Mouse (Mus musculus): Measurements from ENCODE around the gene Atp6v0d1.

The Atp6v0d1 gene

DNA sequence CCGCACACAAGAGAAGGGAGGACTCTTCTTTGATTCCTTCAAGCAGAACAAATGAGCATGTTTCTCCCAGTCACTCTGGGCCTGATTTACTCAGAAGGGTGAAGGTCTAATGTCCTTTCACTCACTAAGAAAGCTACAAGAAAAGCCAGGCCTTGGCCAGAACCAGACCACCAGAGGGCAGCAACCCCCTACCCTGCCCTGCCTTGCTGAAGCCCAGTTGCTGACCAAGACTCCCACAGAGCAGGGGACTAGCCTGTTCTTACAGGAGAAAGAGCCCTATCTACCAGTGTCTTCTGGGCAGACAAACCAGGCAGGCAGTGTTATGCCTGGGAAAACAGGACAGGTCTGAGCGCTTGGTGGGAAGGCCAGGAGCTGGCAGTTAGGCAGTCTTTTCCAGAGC lies 81.5 kb downstream of the Atp6v0d1 start:
- Histone ChIP-seq H3K36me3 (ENCODE audit: control insufficient read depth, insufficient read depth, low read length, poor library complexity, severe bottlenecking) (no peaks in the 10 kb centered on the region), H3K27me3 (ENCODE audit: control insufficient read depth, insufficient read depth, low read length, poor library complexity, severe bottlenecking) (no peaks in the 10 kb centered on the region)
- peak; percentile 50 for DNase-seq (ENCODE audit: low read depth, low spot score)

- no peak for DNase-seq (ENCODE audit: low read depth, low spot score)
- no peaks in the 10 kb centered on the region for H3K36me3 ChIP-seq (ENCODE audit: control insufficient read depth, insufficient read depth, low read length, poor library complexity, severe bottlenecking)
- no peaks in the 10 kb centered on the region for H3K27me3 ChIP-seq (ENCODE audit: control insufficient read depth, insufficient read depth, low read length, poor library complexity, severe bottlenecking)
Observed at GRCm38 (mm10) chr8:105484030-105484368, 81.8 kb downstream of the Atp6v0d1 start.

GRCm38 (mm10) chr8:105483212-105484029 lies 82.4 kb downstream of the Atp6v0d1 start:
- no peak for DNase-seq (ENCODE audit: low read depth, low spot score)
- H3K36me3 ChIP-seq (ENCODE audit: control insufficient read depth, insufficient read depth, low read length, poor library complexity, severe bottlenecking): no peaks in the 10 kb centered on the region

GRCm38 (mm10) chr8:105482123-105482522 lies 83.7 kb downstream of the Atp6v0d1 start:
- DNase-seq (ENCODE audit: low read depth, low spot score): no peak
- H3K36me3 ChIP-seq (ENCODE audit: control insufficient read depth, insufficient read depth, low read length, poor library complexity, severe bottlenecking): no peaks in the 10 kb centered on the region

More at GRCm38 (mm10) chr8:105483212-105484029, 82.4 kb downstream of the Atp6v0d1 start:
- H3K27me3 ChIP-seq (ENCODE audit: control insufficient read depth, insufficient read depth, low read length, poor library complexity, severe bottlenecking): no peaks in the 10 kb centered on the region

GRCm38 (mm10) chr8:105481453-105481852 lies 84.4 kb downstream of the Atp6v0d1 start:
- Histone ChIP-seq H3K36me3 (ENCODE audit: control insufficient read depth, insufficient read depth, low read length, poor library complexity, severe bottlenecking) (no peaks in the 10 kb centered on the region), H3K27me3 (ENCODE audit: control insufficient read depth, insufficient read depth, low read length, poor library complexity, severe bottlenecking) (no peaks in the 10 kb centered on the region)
- DNase-seq (ENCODE audit: low read depth, low spot score): peak; percentile 52

More at GRCm38 (mm10) chr8:105482123-105482522, 83.7 kb downstream of the Atp6v0d1 start:
- H3K27me3 ChIP-seq (ENCODE audit: control insufficient read depth, insufficient read depth, low read length, poor library complexity, severe bottlenecking): no peaks in the 10 kb centered on the region

GRCm38 (mm10) chr8:105481013-105481412 lies 84.8 kb downstream of the Atp6v0d1 start:
- no peaks in the 10 kb centered on the region for H3K27me3 ChIP-seq (ENCODE audit: control insufficient read depth, insufficient read depth, low read length, poor library complexity, severe bottlenecking)
- DNase-seq (ENCODE audit: low read depth, low spot score): no peak

GRCm38 (mm10) chr8:105477792-105478191 lies 88.1 kb downstream of the Atp6v0d1 start:
- Histone ChIP-seq H3K27me3 (ENCODE audit: control insufficient read depth, insufficient read depth, low read length, poor library complexity, severe bottlenecking) (no peaks in the 10 kb centered on the region), H3K36me3 (ENCODE audit: control insufficient read depth, insufficient read depth, low read length, poor library complexity, severe bottlenecking) (no peaks in the 10 kb centered on the region)
- no peak for DNase-seq (ENCODE audit: low read depth, low spot score)

More at GRCm38 (mm10) chr8:105481013-105481412, 84.8 kb downstream of the Atp6v0d1 start:
- no peaks in the 10 kb centered on the region for H3K36me3 ChIP-seq (ENCODE audit: control insufficient read depth, insufficient read depth, low read length, poor library complexity, severe bottlenecking)

DNA sequence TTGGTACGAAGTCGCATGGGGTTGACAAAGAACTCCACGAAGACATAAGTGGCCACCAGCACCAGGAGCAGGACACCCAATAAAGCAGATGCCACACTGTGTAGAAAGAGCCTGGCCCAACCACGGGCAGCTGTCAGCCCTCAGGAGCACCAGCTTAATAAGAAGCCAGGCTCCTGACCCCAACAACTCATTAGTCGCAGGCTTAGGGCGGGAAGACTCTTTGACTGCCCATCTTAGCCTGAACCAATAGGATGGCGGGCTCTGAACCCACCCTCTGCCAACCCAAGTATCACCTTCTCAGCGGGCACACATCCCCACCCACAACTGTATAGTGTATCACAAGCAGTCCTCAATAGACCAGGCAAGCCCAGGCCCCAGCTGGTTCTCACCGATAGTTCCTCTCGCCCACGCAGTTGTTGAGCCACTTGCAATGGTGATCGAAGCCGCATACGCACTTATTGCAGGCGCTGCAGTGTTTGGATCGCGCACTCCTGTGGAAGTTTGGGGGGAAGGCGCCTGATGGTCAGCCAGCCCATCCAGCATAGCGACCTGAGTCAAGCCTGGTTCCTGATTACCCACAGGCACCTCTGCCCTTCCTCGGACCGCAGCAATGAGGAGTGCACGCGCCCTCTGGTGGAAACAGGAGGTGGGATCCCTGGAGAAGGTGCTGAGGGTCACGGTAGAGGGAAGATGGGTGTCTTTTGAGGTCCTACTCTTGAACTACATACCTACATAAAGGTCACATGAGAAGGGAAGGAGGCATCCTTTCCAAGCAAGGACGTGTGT lies 89.0 kb downstream of the Atp6v0d1 start:
- peak; percentile 28 for DNase-seq (ENCODE audit: low read depth, low spot score)
- Histone ChIP-seq H3K27me3 (ENCODE audit: control insufficient read depth, insufficient read depth, low read length, poor library complexity, severe bottlenecking) (no peaks in the 10 kb centered on the region), H3K36me3 (ENCODE audit: control insufficient read depth, insufficient read depth, low read length, poor library complexity, severe bottlenecking) (no peaks in the 10 kb centered on the region)

- no peaks in the 10 kb centered on the region for H3K36me3 ChIP-seq (ENCODE audit: control insufficient read depth, insufficient read depth, low read length, poor library complexity, severe bottlenecking)
Observed at GRCm38 (mm10) chr8:105476161-105476560, 89.7 kb downstream of the Atp6v0d1 start.

GRCm38 (mm10) chr8:105475742-105476141 lies 90.1 kb downstream of the Atp6v0d1 start:
- DNase-seq (ENCODE audit: low read depth, low spot score): no peak
- H3K27me3 ChIP-seq (ENCODE audit: control insufficient read depth, insufficient read depth, low read length, poor library complexity, severe bottlenecking): no peaks in the 10 kb centered on the region
- no peaks in the 10 kb centered on the region for H3K36me3 ChIP-seq (ENCODE audit: control insufficient read depth, insufficient read depth, low read length, poor library complexity, severe bottlenecking)

More at GRCm38 (mm10) chr8:105476161-105476560, 89.7 kb downstream of the Atp6v0d1 start:
- no peak for DNase-seq (ENCODE audit: low read depth, low spot score)
- H3K27me3 ChIP-seq (ENCODE audit: control insufficient read depth, insufficient read depth, low read length, poor library complexity, severe bottlenecking): no peaks in the 10 kb centered on the region

GRCm38 (mm10) chr8:105475254-105475653 lies 90.6 kb downstream of the Atp6v0d1 start:
- DNase-seq (ENCODE audit: low read depth, low spot score): no peak
- Histone ChIP-seq H3K27me3 (ENCODE audit: control insufficient read depth, insufficient read depth, low read length, poor library complexity, severe bottlenecking) (no peaks in the 10 kb centered on the region), H3K36me3 (ENCODE audit: control insufficient read depth, insufficient read depth, low read length, poor library complexity, severe bottlenecking) (no peaks in the 10 kb centered on the region)

- H3K27me3 ChIP-seq (ENCODE audit: control insufficient read depth, insufficient read depth, low read length, poor library complexity, severe bottlenecking): no peaks in the 10 kb centered on the region
- DNase-seq (ENCODE audit: low read depth, low spot score): no peak
- no peaks in the 10 kb centered on the region for H3K36me3 ChIP-seq (ENCODE audit: control insufficient read depth, insufficient read depth, low read length, poor library complexity, severe bottlenecking)
Observed at GRCm38 (mm10) chr8:105474680-105475079, 91.2 kb downstream of the Atp6v0d1 start.

Data from splenic B cell, adult 2 months (primary cell).